Mouse (Mus musculus) neural tube, embryonic 12.5 days (tissue): ENCODE data around the gene Abcc10. TPM values are rescaled to one million over a fixed set of nuclear protein-coding genes. Genes with fewer than 3 reads are reported as not detected.

Source experiments
- ATAC-seq: fragments of 200-750 bp; cut with Nextera tagmentation; 2 replicates; pipeline ENCODE4 v1.8.0; 2017; ENCODE audit warnings: low read depth, mild to moderate bottlenecking, moderate TSS enrichment, moderate library complexity; ENCODE audit not compliant: low FRiP score
- H3K27ac ChIP-seq: fragments of 300-500 bp; sonication (generic); 2 replicates; pipeline ENCODE4 v1.5.1; 2016
- H3K27me3 ChIP-seq: fragments of 300-500 bp; sonication (generic); replicated peaks from 2 replicates; pipeline ENCODE4 v1.6.1; 2016; ENCODE audit warnings: mild to moderate bottlenecking
- H3K36me3 ChIP-seq: fragments of 300-500 bp; sonication (generic); 2 replicates; pipeline ENCODE4 v1.6.1; 2016; ENCODE audit warnings: mild to moderate bottlenecking
- H3K4me1 ChIP-seq: fragments of 300-500 bp; sonication (generic); 2 replicates; pipeline ENCODE4 v1.6.1; 2016
- H3K4me2 ChIP-seq: fragments of 300-500 bp; sonication (generic); replicated peaks from 2 replicates; pipeline ENCODE4 v1.6.1; 2016; ENCODE audit warnings: mild to moderate bottlenecking
- H3K4me3 ChIP-seq: fragments of 300-500 bp; sonication (generic); 2 replicates; pipeline ENCODE4 v1.5.1; 2016
- H3K9ac ChIP-seq: fragments of 300-500 bp; sonication (generic); 2 replicates; pipeline ENCODE4 v1.6.1; 2016; ENCODE audit warnings: mild to moderate bottlenecking
- H3K9me3 ChIP-seq: fragments of 300-500 bp; sonication (generic); 2 replicates; pipeline ENCODE4 v1.6.1; 2016; ENCODE audit warnings: mild to moderate bottlenecking
- WGBS: fragments of 180-500 bp; shearing (Covaris S2); methylation state at CpG from one replicate; pipeline ENCODE4 v1.1.7; 2016; 5-methylcytosine and 5-hydroxymethylcytosine counted together
- polyA plus RNA-seq: library from polyadenylated mRNA; unstranded; fragments of >200 nt; fragmentation: Nextera tagmentation; extraction: Ambion mirVana; gene quantifications from 2 replicates; pipeline ENCODE4 v1.2.1, GENCODE M21; 2016

Abcc10 gene
- 9.1 and 10.0 TPM in 2 replicates for polyA plus RNA-seq

DNA sequence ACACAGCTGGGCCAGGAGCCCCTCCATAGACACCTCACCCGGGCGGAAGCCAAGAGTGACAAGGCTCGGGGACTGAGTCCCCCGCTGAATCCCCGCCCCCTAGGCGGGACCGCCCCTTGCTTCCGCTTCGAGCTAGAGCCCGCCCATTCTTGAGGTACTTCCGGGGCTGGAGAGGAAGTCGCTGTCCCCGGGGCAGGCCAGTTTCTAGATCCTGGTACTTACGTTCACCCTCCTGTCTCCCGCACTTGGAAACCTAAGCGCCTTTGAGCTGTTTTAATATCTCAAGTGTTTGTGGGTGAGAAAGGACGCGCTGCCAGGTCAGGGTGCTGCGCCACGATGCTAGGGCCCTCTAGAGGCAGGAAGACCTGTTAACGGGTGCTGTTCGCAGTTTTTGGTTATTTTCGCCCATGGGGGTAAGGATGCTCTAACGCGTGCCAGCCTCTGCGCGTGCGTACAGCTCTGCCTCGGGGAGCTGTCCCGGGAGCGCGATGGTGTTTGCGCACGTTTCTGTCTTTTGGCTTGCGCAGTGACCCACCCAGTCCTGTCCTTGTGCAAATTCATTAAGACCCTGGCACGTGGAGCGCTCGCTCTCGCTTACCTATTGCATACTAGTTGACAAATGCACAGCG is at the start of gene Abcc10:
TSS of gene Abcc10 (minus strand) at position 447 of the 629 bp plus-strand sequence.
- H3K27me3 ChIP-seq, result no peaks in the 10 kb centered on the region
- H3K4me1 ChIP-seq, result peaks cover 3% of the 10 kb centered on the region
- WGBS, result under 1% methylated on average over 40 of the region's 40 CpGs
- H3K36me3 ChIP-seq, result peaks cover 8% of the 10 kb centered on the region
- no peaks in the 10 kb centered on the region for H3K9me3 ChIP-seq
- peak within 1 kb of the TSS; percentile 74 for H3K27ac ChIP-seq
- peak within 1 kb of the TSS; percentile 86 for H3K9ac ChIP-seq
- peak; percentile 97 for ATAC-seq
- H3K4me2 ChIP-seq, result peak within 1 kb of the TSS; percentile 82
- H3K4me3 ChIP-seq, result peak within 1 kb of the TSS; percentile 72

DNA sequence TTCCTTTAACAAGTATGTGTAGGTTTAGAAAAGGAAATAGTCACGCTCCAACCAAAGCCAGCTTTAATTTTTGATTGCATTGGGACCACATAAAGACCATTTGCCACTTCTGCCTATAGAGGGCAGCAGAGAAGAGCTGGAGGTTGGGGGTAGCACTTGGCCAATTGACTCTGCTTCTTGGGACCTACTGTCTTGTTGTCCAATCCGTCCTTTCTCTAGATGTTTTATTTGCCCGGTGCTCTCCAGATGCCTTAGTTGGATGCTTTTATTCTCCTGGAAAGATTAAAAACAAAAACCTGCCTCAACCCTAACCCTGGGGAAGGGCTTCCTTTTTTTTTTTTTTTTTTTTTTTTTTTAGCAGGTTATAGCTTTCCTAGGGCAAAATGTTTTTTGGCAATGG is 43.6 kb upstream of the Abcc10 start:
- Histone ChIP-seq H3K36me3 (no peaks in the 10 kb centered on the region), H3K9ac (no peak overlapping the region), H3K9me3 (no peaks in the 10 kb centered on the region), H3K4me2 (no peak overlapping the region), H3K4me3 (no peak overlapping the region), H3K4me1 (no peaks in the 10 kb centered on the region), H3K27me3 (no peaks in the 10 kb centered on the region), H3K27ac (no peak overlapping the region)
- no peak for ATAC-seq
- 71% methylated on average over 3 of the region's 3 CpGs for WGBS

DNA sequence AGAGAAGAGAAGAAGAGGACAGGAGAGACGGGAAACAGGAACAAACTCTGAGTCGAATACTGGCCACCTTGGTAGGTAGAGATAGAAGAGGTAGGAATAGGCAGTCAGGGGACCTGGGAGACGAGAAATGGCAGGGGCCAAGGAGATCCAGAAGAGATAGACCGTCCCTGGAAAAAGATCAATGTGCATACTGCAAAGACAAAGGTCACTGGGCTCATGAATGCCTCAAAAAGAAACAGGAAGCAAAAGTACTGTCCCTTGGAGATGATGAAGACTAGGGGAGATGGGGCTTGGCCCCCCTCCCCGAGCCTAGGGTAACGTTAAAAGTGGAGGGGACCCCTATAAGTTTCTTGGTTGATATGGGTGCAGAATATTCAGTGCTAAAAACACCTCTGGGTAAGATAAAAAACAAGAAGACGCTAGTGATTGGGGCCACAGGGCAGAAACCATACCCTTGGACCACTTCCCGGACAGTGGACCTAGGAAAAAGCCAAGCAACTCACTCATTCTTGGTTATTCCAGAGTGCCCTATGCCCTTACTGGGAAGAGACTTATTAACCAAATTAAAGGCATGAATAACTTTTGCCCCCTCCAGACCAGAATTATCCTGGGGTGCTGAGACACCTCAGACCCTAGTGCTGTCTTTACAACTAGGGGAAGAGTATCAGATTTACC is 23.0 kb upstream of the Abcc10 start:
- Histone ChIP-seq H3K27me3 (no peaks in the 10 kb centered on the region), H3K9ac (no peak overlapping the region), H3K4me2 (no peak overlapping the region), H3K9me3 (0 out of 2 replicates have a peak, but pooled peaks cover 13% of the 10 kb centered on the region), H3K27ac (no peak overlapping the region), H3K4me3 (no peak overlapping the region), H3K4me1 (no peaks in the 10 kb centered on the region), H3K36me3 (no peaks in the 10 kb centered on the region)
- 84% methylated on average over 8 of the region's 8 CpGs for WGBS
- no peak for ATAC-seq

DNA sequence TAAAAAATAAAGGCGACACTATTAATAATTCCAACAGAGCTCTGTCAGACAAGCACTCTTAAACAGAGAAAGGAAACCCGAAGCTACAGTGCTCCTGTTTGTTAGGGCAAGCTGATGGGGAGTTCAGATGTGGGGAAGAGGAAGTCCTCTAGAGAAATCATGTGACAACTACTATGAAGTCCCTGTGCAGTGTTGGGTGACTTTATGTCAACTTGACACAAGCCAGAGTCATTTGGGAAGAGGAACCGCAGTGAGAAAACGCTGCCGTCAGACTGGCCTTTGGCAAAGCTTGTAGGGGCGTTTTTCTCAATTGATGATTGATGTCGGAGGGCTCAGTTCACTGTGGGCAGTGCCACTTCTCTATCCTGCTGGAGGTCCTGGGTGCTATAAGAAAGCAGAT is 13.1 kb upstream of the Abcc10 start:
- Histone ChIP-seq H3K27ac (no peak overlapping the region), H3K4me3 (no peak overlapping the region), H3K27me3 (no peaks in the 10 kb centered on the region), H3K36me3 (no peaks in the 10 kb centered on the region), H3K4me2 (no peak overlapping the region), H3K9me3 (no peaks in the 10 kb centered on the region), H3K4me1 (no peaks in the 10 kb centered on the region), H3K9ac (no peak overlapping the region)
- 86% methylated on average over 7 of the region's 7 CpGs for WGBS
- no peak for ATAC-seq

DNA sequence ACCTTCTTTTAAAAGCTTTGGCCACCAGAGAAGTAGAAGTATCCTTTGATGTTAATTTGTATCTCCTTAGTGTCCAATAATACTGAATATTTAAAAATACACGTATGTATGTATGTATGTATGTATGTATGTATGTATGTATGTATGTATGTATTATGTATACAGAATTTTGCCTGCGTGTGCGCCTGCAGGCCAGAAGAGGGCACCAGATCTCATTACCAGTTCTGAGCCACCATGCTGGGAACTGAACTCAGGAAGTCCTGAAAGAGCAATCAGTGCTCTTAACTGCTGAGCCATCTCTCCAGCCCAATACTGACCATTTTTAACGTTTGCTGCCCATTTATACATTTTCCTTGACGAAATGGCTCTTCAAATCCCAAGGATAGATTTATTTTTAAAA is 8.3 kb upstream of the Abcc10 start:
- Histone ChIP-seq H3K9ac (no peak overlapping the region), H3K27ac (no peak overlapping the region), H3K4me3 (no peak overlapping the region), H3K4me1 (no peaks in the 10 kb centered on the region), H3K9me3 (no peaks in the 10 kb centered on the region), H3K4me2 (no peak overlapping the region), H3K36me3 (no peaks in the 10 kb centered on the region), H3K27me3 (no peaks in the 10 kb centered on the region)
- 24% methylated on average over 5 of the region's 5 CpGs for WGBS
- ATAC-seq, result no peak

DNA sequence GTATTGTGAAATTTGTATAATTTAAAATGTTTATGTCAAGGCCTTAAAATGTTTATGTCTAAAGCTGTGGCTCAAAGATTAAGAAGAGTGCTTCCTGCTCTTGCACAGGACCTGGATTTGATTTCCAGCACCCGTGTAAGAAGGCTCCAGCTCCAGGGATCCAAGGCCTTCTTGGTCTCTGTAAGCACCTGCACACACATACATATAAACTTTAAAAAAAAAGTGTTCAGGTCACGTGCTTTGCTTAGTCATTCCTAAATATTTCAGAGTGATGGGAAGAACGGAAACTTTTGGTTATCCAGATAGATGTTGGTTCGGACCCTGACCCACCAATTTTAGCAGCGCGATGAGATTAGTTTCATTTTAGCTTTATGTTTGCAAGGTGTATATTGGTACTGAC is 571 bp upstream of the Abcc10 start:
- no peak overlapping the region for H3K4me3 ChIP-seq
- 73% methylated on average over 6 of the region's 6 CpGs for WGBS
- ATAC-seq, result no peak
- peak overlapping the region; percentile 82 for H3K4me2 ChIP-seq
- no peaks in the 10 kb centered on the region for H3K9me3 ChIP-seq
- peaks cover 3% of the 10 kb centered on the region for H3K4me1 ChIP-seq
- H3K27me3 ChIP-seq, result no peaks in the 10 kb centered on the region
- peaks cover under 1% of the 10 kb centered on the region for H3K36me3 ChIP-seq
- H3K9ac ChIP-seq, result no peak overlapping the region
- H3K27ac ChIP-seq, result no peak overlapping the region

DNA sequence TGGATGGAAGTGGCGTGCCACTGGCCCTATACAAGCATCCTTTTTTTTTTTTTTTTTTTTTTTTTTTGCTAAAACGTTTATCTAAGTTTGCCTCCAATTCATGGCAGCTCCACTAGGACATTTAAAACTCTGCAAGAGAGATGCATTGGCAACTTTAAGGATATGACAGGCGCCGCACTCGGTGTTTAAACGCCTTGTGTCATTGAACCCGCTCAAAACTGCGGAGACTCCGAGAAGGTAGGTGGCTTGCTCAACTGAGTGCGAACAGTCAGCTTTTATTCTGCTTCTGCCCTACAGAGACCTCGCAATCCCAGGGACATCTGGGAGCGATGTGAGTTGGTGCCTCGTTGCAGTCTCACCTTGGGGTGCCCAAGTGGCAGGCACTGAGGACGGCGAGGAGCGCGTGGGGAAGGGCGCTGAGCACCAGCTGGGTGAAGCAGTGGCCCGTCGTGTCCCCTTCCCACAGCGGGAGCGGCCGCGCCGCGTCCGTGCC is 693 bp downstream of the Abcc10 start:
- Histone ChIP-seq H3K4me3 (peak overlapping the region; percentile 72), H3K9me3 (no peaks in the 10 kb centered on the region), H3K27me3 (no peaks in the 10 kb centered on the region), H3K27ac (peak overlapping the region; percentile 74), H3K36me3 (peaks cover 13% of the 10 kb centered on the region), H3K4me1 (peaks cover 3% of the 10 kb centered on the region), H3K9ac (peak overlapping the region; percentile 86), H3K4me2 (peak overlapping the region; percentile 82)
- ATAC-seq, result no peak
- WGBS, result 5% methylated on average over 26 of the region's 27 CpGs

DNA sequence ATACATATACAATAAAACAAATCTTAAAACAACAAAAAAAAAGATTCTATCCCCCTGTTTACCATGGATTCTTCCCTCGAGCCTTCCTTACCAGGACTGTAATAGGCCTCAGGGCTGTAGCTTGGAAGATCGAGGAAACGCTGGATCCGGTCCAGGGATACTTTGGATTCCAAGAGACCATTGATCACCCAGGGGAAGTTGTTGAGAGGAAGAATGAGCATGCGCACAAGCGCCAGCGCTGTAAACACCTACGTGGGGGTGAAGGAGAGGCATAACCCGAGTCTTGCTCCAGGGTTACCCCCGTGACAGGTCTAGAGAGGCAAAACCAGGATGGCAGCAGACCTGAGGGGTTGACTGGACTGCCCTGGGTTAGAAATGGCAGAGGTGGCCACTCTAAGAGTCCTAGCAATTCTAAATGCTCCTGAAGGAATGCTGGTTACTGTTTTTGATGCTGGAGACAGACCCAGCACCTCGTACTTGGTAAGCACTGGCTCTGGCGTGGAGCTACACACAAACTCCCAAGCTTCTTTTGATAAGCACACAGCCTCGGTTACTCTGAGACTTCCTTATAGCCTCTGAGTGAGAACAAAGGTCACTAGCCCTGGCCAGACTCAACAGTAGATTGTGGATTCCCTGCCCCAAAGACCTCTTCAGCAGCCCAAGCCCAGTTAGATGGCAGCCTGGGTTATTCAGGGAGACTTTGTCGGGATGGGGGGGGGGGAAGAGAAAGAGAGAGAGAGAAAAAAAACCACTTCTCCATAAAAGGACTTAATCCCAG is 5.9 kb downstream of the Abcc10 start:
- Histone ChIP-seq H3K4me3 (no peak overlapping the region), H3K4me1 (peaks cover 3% of the 10 kb centered on the region), H3K27me3 (no peaks in the 10 kb centered on the region), H3K4me2 (no peak overlapping the region), H3K27ac (no peak overlapping the region), H3K9me3 (no peaks in the 10 kb centered on the region), H3K36me3 (peaks cover 34% of the 10 kb centered on the region), H3K9ac (no peak overlapping the region)
- WGBS, result 87% methylated on average over 14 of the region's 14 CpGs
- no peak for ATAC-seq

DNA sequence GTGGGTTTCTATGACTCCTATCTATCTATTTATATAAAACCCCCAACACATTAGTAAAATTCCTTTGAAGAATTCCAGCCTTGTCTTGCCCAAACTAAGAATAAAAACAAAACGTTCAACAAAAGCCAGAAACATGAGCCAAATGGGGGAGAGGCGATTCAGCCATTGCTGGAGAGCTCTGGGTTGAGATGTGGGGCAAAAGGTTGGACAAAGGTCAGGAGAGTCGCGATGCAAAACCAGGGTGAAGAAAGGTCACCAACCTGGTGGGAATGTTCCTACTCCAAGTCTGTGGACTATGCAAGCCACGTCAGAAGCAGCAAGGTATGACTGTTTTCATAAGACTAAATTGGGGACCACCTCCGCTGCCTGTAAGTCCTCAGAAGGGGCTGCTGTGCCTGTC is 7.7 kb downstream of the Abcc10 start:
- Histone ChIP-seq H3K4me3 (no peak overlapping the region), H3K9ac (no peak overlapping the region), H3K27ac (no peak overlapping the region), H3K4me1 (no peaks in the 10 kb centered on the region), H3K36me3 (peaks cover 34% of the 10 kb centered on the region), H3K27me3 (no peaks in the 10 kb centered on the region), H3K9me3 (no peaks in the 10 kb centered on the region), H3K4me2 (no peak overlapping the region)
- WGBS, result 80% methylated on average over 6 of the region's 6 CpGs
- no peak for ATAC-seq

DNA sequence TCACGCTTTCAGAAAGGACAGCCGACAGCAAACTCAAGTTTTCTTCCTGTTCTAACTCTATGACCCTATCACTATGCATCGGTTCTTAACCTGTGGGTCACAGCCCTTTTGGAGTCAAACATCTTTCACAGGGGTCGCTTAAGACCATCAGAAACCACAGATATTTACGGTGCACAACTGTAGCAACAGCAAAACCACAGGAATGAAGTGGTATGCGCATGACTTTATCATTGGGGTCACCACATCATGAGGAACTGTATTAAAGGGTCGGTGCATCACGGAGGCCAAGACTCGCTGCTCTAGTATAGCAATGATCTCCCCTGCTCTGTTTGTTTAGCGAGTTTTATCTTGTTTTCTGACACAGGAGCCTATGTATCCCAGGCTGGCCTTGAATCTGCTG is 12.3 kb downstream of the Abcc10 start:
- Histone ChIP-seq H3K27ac (no peak overlapping the region), H3K4me1 (no peaks in the 10 kb centered on the region), H3K4me3 (no peak overlapping the region), H3K9ac (no peak overlapping the region), H3K4me2 (no peak overlapping the region), H3K9me3 (no peaks in the 10 kb centered on the region), H3K36me3 (peaks cover 6% of the 10 kb centered on the region), H3K27me3 (no peaks in the 10 kb centered on the region)
- ATAC-seq, result no peak
- 91% methylated on average over 10 of the region's 10 CpGs for WGBS

DNA sequence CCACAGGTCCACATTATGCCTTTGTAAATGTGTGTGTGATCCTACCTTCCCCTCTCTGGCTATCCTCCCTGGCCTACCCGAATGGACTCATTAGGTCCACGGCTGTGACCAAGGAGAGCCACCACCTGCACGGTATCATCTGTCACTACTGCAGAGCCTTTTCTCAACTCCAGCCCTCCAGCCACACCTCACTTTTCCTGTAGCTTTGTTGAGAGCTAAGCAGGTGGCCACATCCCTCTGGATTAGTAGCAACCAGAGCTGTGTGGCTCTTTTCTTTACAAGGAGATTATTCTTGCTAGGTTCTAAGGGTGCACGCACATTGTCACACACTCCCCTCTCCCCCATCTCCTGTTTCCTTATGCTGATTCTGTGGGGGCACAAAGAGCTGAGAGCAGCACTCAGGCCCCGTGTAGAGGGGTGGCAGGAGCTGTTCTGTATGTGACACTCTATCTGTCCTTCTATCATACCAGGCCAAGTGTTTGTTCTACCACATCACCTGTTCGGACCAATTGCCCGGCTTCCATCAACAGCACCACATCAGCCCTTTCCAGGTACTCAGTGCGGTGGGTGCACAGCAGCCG is 14.9 kb downstream of the Abcc10 start:
- no peak overlapping the region for H3K9ac ChIP-seq
- ATAC-seq, result no peak
- no peaks in the 10 kb centered on the region for H3K4me1 ChIP-seq
- no peaks in the 10 kb centered on the region for H3K27me3 ChIP-seq
- WGBS, result 88% methylated on average over 9 of the region's 9 CpGs
- H3K9me3 ChIP-seq, result no peaks in the 10 kb centered on the region
- H3K4me3 ChIP-seq, result no peak overlapping the region
- H3K27ac ChIP-seq, result no peak overlapping the region
- H3K4me2 ChIP-seq, result no peak overlapping the region
- 0 out of 2 replicates have a peak, but pooled peaks cover 4% of the 10 kb centered on the region for H3K36me3 ChIP-seq

DNA sequence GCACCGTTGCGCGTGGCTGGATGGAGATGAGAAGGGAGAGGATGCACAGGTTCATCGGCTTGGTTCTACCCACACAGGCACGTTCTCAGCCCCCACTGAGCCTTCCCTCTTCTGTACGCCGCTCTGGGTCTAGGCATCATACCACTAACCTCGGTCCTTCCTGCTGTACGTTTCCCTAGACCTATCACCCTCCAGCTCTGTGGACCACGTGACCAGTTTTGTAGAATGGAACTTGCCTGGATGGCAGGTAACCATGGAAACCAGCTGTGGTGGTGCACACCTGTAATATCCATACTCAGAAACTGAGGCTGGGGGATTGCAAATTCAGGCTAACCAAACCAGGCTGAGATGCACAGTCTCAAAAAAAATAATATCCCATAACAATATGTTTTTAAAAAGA is 17.6 kb downstream of the Abcc10 start:
- Histone ChIP-seq H3K9ac (no peak overlapping the region), H3K27ac (no peak overlapping the region), H3K36me3 (peaks cover 18% of the 10 kb centered on the region), H3K27me3 (no peaks in the 10 kb centered on the region), H3K4me3 (no peak overlapping the region), H3K4me2 (no peak overlapping the region), H3K9me3 (no peaks in the 10 kb centered on the region), H3K4me1 (no peaks in the 10 kb centered on the region)
- no peak for ATAC-seq
- 87% methylated on average over 10 of the region's 10 CpGs for WGBS
